ENCODE assay signal across 34 mouse cellular contexts in the genomic region with DNA sequence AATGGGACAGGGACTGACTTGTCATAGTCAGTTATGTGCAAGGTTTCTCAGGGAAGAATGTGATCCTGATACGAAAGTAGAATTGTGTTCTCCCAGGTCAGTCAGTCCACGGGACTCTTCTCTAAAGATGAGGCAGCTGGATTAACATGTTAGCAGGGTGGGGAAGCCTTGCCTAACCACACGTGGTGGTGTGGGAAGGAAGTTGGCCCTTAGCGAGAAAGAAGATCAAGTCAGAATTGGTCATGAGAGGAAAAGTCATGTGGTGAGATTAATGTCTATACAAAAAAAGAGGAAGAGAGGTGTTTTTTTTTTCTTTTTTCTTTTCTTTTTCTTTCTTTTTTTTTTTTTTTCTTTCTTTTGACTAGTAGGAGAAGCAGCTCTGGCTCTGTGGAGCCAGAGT. TPM values are rescaled to one million over a fixed set of nuclear protein-coding genes. Genes with fewer than 3 reads are reported as not detected.
DNase-seq lines count a peak whose midpoint lies in the region; ATAC-seq and TF ChIP-seq lines count a peak whose summit lies in the region.
"Had no signal": no experiment of that assay in that cellular context is flagged by ENCODE, and none has a peak within 500 bp of the region (broad histone marks: within the 10 kb centered on the region; RNA-seq: fewer than 3 reads in every experiment).

No protein-coding gene starts in this region.

- no peaks in the 10 kb centered on the region for H3K9me3 ChIP-seq in MEL (replicated peaks; ENCODE audit: insufficient read depth, low read length)
- H3K9me3 ChIP-seq in midbrain, embryonic 11.5 days (ENCODE audit: control insufficient read depth, low read length) = no peaks in the 10 kb centered on the region
- H3K9me3 ChIP-seq: embryonic facial prominence, embryonic 13.5 days; forebrain, embryonic 12.5 days; heart, embryonic 12.5 days; kidney, embryonic 15.5 days; liver, embryonic 15.5 days; neural tube, embryonic 13.5 days had no signal

- intact Hi-C loops in left cerebral cortex, postnatal 14 days (cut with DNase I) = no loop called here
- intact Hi-C loops in left cerebral cortex, postnatal 25 days (cut with DNase I) = no loop called here

- peaks cover 7 to 32% of the 10 kb centered on the region in 2 experiments for H3K4me1 ChIP-seq in MEL (ENCODE audit: control insufficient read depth in 1 of 2, insufficient read depth in 2 of 2, low read length in 2 of 2)
- H3K4me1 ChIP-seq in midbrain, embryonic 11.5 days (ENCODE audit: control insufficient read depth, insufficient read depth, low read length) = 0 out of 2 replicates have a peak, but pooled peaks cover 4% of the 10 kb centered on the region
- H3K4me1 ChIP-seq: heart, embryonic 12.5 days had no signal

- H3K27me3 ChIP-seq in MEL (ENCODE audit: control insufficient read depth in 1 of 2, insufficient read depth in 2 of 2, low read length in 2 of 2) = no peaks in the 10 kb centered on the region
- no peaks in the 10 kb centered on the region for H3K27me3 ChIP-seq in midbrain, embryonic 11.5 days (ENCODE audit: control insufficient read depth, insufficient read depth, low read length)
- H3K27me3 ChIP-seq: embryonic facial prominence, embryonic 13.5 days; kidney, embryonic 15.5 days; liver, embryonic 15.5 days; neural tube, embryonic 13.5 days; Patski had no signal

- TF ChIP-seq POLR2A in MEL (IDR thresholded peaks at IDR 0.05; ENCODE audit: control insufficient read depth in 1 of 2, insufficient read depth in 1 of 2, low read depth in 1 of 2, low read length in 2 of 2, poor library complexity in 1 of 2) = peak in 1 of 2 experiments; percentile 44; a peak in 1 of 4 replicates

- H3K27ac ChIP-seq in MEL (ENCODE audit: control insufficient read depth, low read depth, low read length) = peak overlapping the region; percentile 55
- H3K27ac ChIP-seq in midbrain, embryonic 11.5 days (ENCODE audit: low read depth, low read length) = no peak overlapping the region
- H3K27ac ChIP-seq: embryonic facial prominence, embryonic 13.5 days; forebrain, embryonic 12.5 days; gastrocnemius, adult 2 months; hindbrain, postnatal 0 days; kidney, embryonic 15.5 days; liver, embryonic 15.5 days; neural tube, embryonic 13.5 days had no signal

- H3K9ac ChIP-seq in MEL (ENCODE audit: control insufficient read depth, low read depth, low read length, poor library complexity, severe bottlenecking) = peak overlapping the region; percentile 42
- H3K9ac ChIP-seq in midbrain, embryonic 11.5 days (ENCODE audit: low read length) = no peak overlapping the region
- H3K9ac ChIP-seq: embryonic facial prominence, embryonic 13.5 days; forebrain, embryonic 12.5 days; heart, embryonic 12.5 days; kidney, embryonic 15.5 days; liver, embryonic 15.5 days; neural tube, embryonic 13.5 days had no signal

- peak; percentile 51 to 60 for DNase-seq in B cell, adult 2 months
- DNase-seq in MEL (ENCODE audit: low read depth, low spot score) = peak; percentile 82
- no peak for DNase-seq in left cerebral cortex, postnatal 14 days (ENCODE audit: low spot score in 2 of 2)
- no peak for DNase-seq in left cerebral cortex, postnatal 25 days (ENCODE audit: low spot score in 2 of 2)
- DNase-seq in midbrain, embryonic 11.5 days (ENCODE audit: low spot score, missing footprints) = no peak
- DNase-seq: adrenal gland, adult 2 months; cerebellum, adult 18-20 months; cerebellum, postnatal 14 days; gastrocnemius, adult 2 months; heart, postnatal 10 days; kidney, postnatal 36 days; layer of hippocampus, postnatal 36 days; midbrain, embryonic 14.5 days; thymus, postnatal 25 days had no signal

- 77% methylated on average over 4 of the region's 4 CpGs for WGBS in midbrain, embryonic 11.5 days

- H3K36me3 ChIP-seq in MEL (ENCODE audit: control insufficient read depth in 1 of 2, insufficient read depth in 2 of 2, low read length in 2 of 2) = peaks cover 0 to 14% of the 10 kb centered on the region in 2 experiments; a peak in 2 of 4 replicates
- H3K36me3 ChIP-seq in midbrain, embryonic 11.5 days (ENCODE audit: control insufficient read depth, insufficient read depth, low read length) = no peaks in the 10 kb centered on the region
- H3K36me3 ChIP-seq: embryonic facial prominence, embryonic 13.5 days; forebrain, embryonic 12.5 days; heart, embryonic 12.5 days; kidney, embryonic 15.5 days; liver, embryonic 15.5 days; neural tube, embryonic 13.5 days had no signal

- peak; percentile 90 to 94 for ATAC-seq in hematopoietic stem cell, adult 5-6 weeks (replicated peaks in 1 of 2; ENCODE audit: insufficient read depth in 1 of 2, low FRiP score in 2 of 2, low TSS enrichment in 1 of 2, low read depth in 1 of 2, poor library complexity in 2 of 2, severe bottlenecking in 2 of 2)
- peak; percentile 79 for ATAC-seq in monocyte, adult 5-6 weeks (replicated peaks; ENCODE audit: insufficient number of reproducible peaks, low FRiP score, low TSS enrichment, poor library complexity, severe bottlenecking)
- ATAC-seq in midbrain, embryonic 11.5 days (ENCODE audit: low FRiP score) = no peak
- ATAC-seq: hindbrain, postnatal 0 days; intestine, postnatal 0 days; Patski had no signal

- TF ChIP-seq EP300 in MEL (IDR thresholded peaks at IDR 0.05; ENCODE audit: low read depth in 1 of 2, low read length in 2 of 2) = peak; percentile 69 to 70

- no peak overlapping the region for H3K4me3 ChIP-seq in MEL (ENCODE audit: control insufficient read depth in 1 of 2, insufficient read depth in 1 of 2, low read depth in 2 of 2, low read length in 2 of 2)
- H3K4me3 ChIP-seq in midbrain, embryonic 11.5 days (ENCODE audit: low read depth, low read length) = no peak overlapping the region
- H3K4me3 ChIP-seq: embryonic facial prominence, embryonic 13.5 days; erythroblast, embryonic 14.5 days; forebrain, embryonic 12.5 days; gastrocnemius, adult 2 months; heart, embryonic 12.5 days; kidney, embryonic 15.5 days; liver, embryonic 15.5 days; myocyte; neural tube, embryonic 13.5 days had no signal

- H3K4me2 ChIP-seq in midbrain, embryonic 11.5 days = no peak overlapping the region
- H3K4me2 ChIP-seq: embryonic facial prominence, embryonic 13.5 days; forebrain, embryonic 12.5 days; heart, embryonic 12.5 days; kidney, embryonic 15.5 days; liver, embryonic 15.5 days; neural tube, embryonic 13.5 days had no signal

- no peak for TF ChIP-seq RAD21 in MEL (IDR thresholded peaks at IDR 0.05; ENCODE audit: low read depth, low read length)

- H3K79me2 ChIP-seq in MEL (ENCODE audit: control insufficient read depth, insufficient read depth, low read length, poor library complexity) = no peaks in the 10 kb centered on the region; the same call in 1 of the 2 replicates

- TF ChIP-seq CTCF in MEL (IDR thresholded peaks at IDR 0.05 in 2 of 3, conservative IDR thresholded peaks at IDR 0.05 in 1 of 3; ENCODE audit: control insufficient read depth in 1 of 3, insufficient read depth in 1 of 3, low read depth in 2 of 3, low read length in 3 of 3, poor library complexity in 1 of 3, severe bottlenecking in 1 of 3) = no peak

TF ChIP-seq in MEL, 35 proteins besides CTCF, POLR2A, EP300 and RAD21 (continues in another document):
- peak; percentile 64; the same call in 1 of the 2 replicates for TF ChIP-seq BHLHE40 (IDR thresholded peaks at IDR 0.05; ENCODE audit: borderline replicate concordance, low read depth, low read length)
- TF ChIP-seq E2F4 (IDR thresholded peaks at IDR 0.05; ENCODE audit: borderline replicate concordance, low read depth, low read length) = no peak
- peak; percentile 86 for TF ChIP-seq MAX (IDR thresholded peaks at IDR 0.05; ENCODE audit: low read length)
- no peak for TF ChIP-seq UBTF (IDR thresholded peaks at IDR 0.05; ENCODE audit: borderline replicate concordance, insufficient read depth, low read depth, low read length)
- peak; percentile 83 for TF ChIP-seq SIN3A (IDR thresholded peaks at IDR 0.05; ENCODE audit: low read length)
- TF ChIP-seq CHD1 (IDR thresholded peaks at IDR 0.05; ENCODE audit: low read depth, low read length) = no peak
- peak; percentile 38; the same call in 1 of the 2 replicates for TF ChIP-seq TCF12 (IDR thresholded peaks at IDR 0.05; ENCODE audit: low read depth, low read length)
- peak in 1 of 2 experiments; percentile 58; a peak in 1 of 4 replicates for TF ChIP-seq USF2 (IDR thresholded peaks at IDR 0.05; ENCODE audit: borderline replicate concordance in 1 of 2, insufficient read depth in 1 of 2, low read depth in 1 of 2, low read length in 2 of 2)
- TF ChIP-seq NRF1 (IDR thresholded peaks at IDR 0.05; ENCODE audit: insufficient read depth, low read depth, low read length, poor library complexity, severe bottlenecking) = no peak
- no peak for TF ChIP-seq SMC3 (IDR thresholded peaks at IDR 0.05; ENCODE audit: low read depth, low read length)
- TF ChIP-seq POLR2AphosphoS2 (IDR thresholded peaks at IDR 0.05; ENCODE audit: low read length) = no peak
- TF ChIP-seq ETS1 (IDR thresholded peaks at IDR 0.05; ENCODE audit: low read depth, low read length) = peak; percentile 78

RNA-seq across cellular contexts. Expression of a gene that starts 12.0 kb away (rescaled TPM):
- 23.0 and 28.7 TPM in 2 replicates for total RNA-seq in MEL (2012; rRNA removed)
- 10 to 100 TPM in 1 of 2 experiments, not detected in 1; 29.3 TPM for polyA plus RNA-seq in MEL (2012; ENCODE audit: insufficient read depth in 1 of 2, insufficient read length in 2 of 2, low read depth in 1 of 2, low replicate concordance in 2 of 2, missing spikeins in 1 of 2)
- total RNA-seq in hematopoietic stem cell, adult 5-6 weeks (2017) = 12.3 and 17.1 TPM in 2 replicates
- 5.5 to 7.5 TPM (median 6.9 TPM) in 3 replicates for total RNA-seq in monocyte, adult 5-6 weeks (2017)
- total RNA-seq in left cerebral cortex, postnatal 14 days (2021) = 10 to 100 TPM; 92.2 to 92.3 TPM
- 100 to 1,000 TPM; 109 to 122 TPM for total RNA-seq in left cerebral cortex, postnatal 25 days (2021)
- polyA plus RNA-seq in midbrain, embryonic 11.5 days (2014; fragmentation: Nextera tagmentation; extraction: Ambion mirVana) = 6.2 and 6.4 TPM in 2 replicates

RNA-seq across cellular contexts. Expression of a gene that starts 40.4 kb away (rescaled TPM):
- total RNA-seq in MEL (2012; rRNA removed) = not detected in 2 replicates
- not detected for polyA plus RNA-seq in MEL (2012; ENCODE audit: insufficient read depth in 1 of 2, insufficient read length in 2 of 2, low read depth in 1 of 2, low replicate concordance in 2 of 2, missing spikeins in 1 of 2)
- not detected in 2 replicates for total RNA-seq in hematopoietic stem cell, adult 5-6 weeks (2017)
- not detected in 3 replicates for total RNA-seq in monocyte, adult 5-6 weeks (2017)
- total RNA-seq in left cerebral cortex, postnatal 14 days (2021) = not detected
- not detected for total RNA-seq in left cerebral cortex, postnatal 25 days (2021)
- not detected in 2 replicates for polyA plus RNA-seq in midbrain, embryonic 11.5 days (2014; fragmentation: Nextera tagmentation; extraction: Ambion mirVana)
- total RNA-seq: adrenal gland, adult 2 months; adrenal gland, postnatal 4 days; gastrocnemius, adult 2 months; heart, postnatal 10 days; hindbrain, postnatal 0 days; layer of hippocampus, adult 8-10 months; layer of hippocampus, postnatal 36 days; left cerebral cortex, postnatal 36 days had no signal
- polyA plus RNA-seq: adrenal gland, adult 2 months; embryonic facial prominence, embryonic 13.5 days; erythroblast, embryonic 14.5 days; forebrain, embryonic 12.5 days; gonadal fat pad, adult 2 months; heart, embryonic 12.5 days; hindbrain, postnatal 0 days; intestine, postnatal 0 days; kidney, embryonic 15.5 days; limb, embryonic 14.5 days; liver, embryonic 15.5 days; lung, embryonic 16.5 days; midbrain, embryonic 14.5 days; myocyte; neural tube, embryonic 13.5 days; Patski; small intestine, adult 2 months had no signal

RNA-seq across cellular contexts. Expression of a gene that starts 51.4 kb away (rescaled TPM):
- 71.1 and 76.7 TPM in 2 replicates for total RNA-seq in MEL (2012; rRNA removed)
- polyA plus RNA-seq in MEL (2012; ENCODE audit: insufficient read depth in 1 of 2, insufficient read length in 2 of 2, low read depth in 1 of 2, low replicate concordance in 2 of 2, missing spikeins in 1 of 2) = 10 to 100 TPM in 1 of 2 experiments, not detected in 1; 71.9 TPM
- total RNA-seq in hematopoietic stem cell, adult 5-6 weeks (2017) = 28.9 and 59.0 TPM in 2 replicates
- 24.8 to 42.0 TPM (median 26.4 TPM) in 3 replicates for total RNA-seq in monocyte, adult 5-6 weeks (2017)
- total RNA-seq in left cerebral cortex, postnatal 14 days (2021) = 10 to 100 TPM; 35.9 to 39.2 TPM
- total RNA-seq in left cerebral cortex, postnatal 25 days (2021) = 10 to 100 TPM; 39.5 to 42.4 TPM
- polyA plus RNA-seq in midbrain, embryonic 11.5 days (2014; fragmentation: Nextera tagmentation; extraction: Ambion mirVana) = 109 and 115 TPM in 2 replicates

Comparison
In these comparisons a context has a peak if more than half of its experiments do, and no peak if none do; other contexts are left out.
1. DNase-seq: peak in B cell, adult 2 months (2 of 2) and MEL (single experiment); none in left cerebral cortex, postnatal 14 days (0 of 2), left cerebral cortex, postnatal 25 days (0 of 2) and midbrain, embryonic 11.5 days (single experiment).